Mouse (Mus musculus) embryonic facial prominence, embryonic 14.5 days (tissue): ENCODE data around the gene Safb2. TPM values are rescaled to one million over a fixed set of nuclear protein-coding genes. Genes with fewer than 3 reads are reported as not detected.
A peak's percentile ranks its signal among the peaks of the same experiment; 100 is the strongest.

Experiments
- ATAC-seq: fragments of 200-750 bp; cut with Nextera tagmentation; 2 replicates; pipeline ENCODE4 v1.8.0; 2017; ENCODE audit warnings: low read depth, moderate number of reproducible peaks, moderate TSS enrichment
- DNase-seq: peaks from one replicate; pipeline ENCODE4 v3.0.0-alpha.2; 2015; ENCODE audit warnings: low spot score
- H3K27ac ChIP-seq: fragments of 300-500 bp; sonication (generic); replicated peaks from 2 replicates; pipeline ENCODE4 v1.5.1; 2014; ENCODE audit warnings: low read depth, mild to moderate bottlenecking, low read length, moderate library complexity
- H3K27me3 ChIP-seq: fragments of 300-500 bp; sonication (generic); replicated peaks from 2 replicates; pipeline ENCODE4 v1.6.1; 2014; ENCODE audit warnings: low read length; ENCODE audit not compliant: control insufficient read depth, insufficient read depth
- H3K36me3 ChIP-seq: fragments of 300-500 bp; sonication (generic); 2 replicates; pipeline ENCODE4 v1.6.1; 2014; ENCODE audit warnings: low read length, mixed read lengths; ENCODE audit not compliant: control insufficient read depth, insufficient read depth
- H3K4me1 ChIP-seq: fragments of 300-500 bp; sonication (generic); 2 replicates; pipeline ENCODE4 v1.6.1; 2014; ENCODE audit warnings: antibody characterized with exemption, low read length; ENCODE audit not compliant: control insufficient read depth, insufficient read depth
- H3K4me2 ChIP-seq: fragments of 300-500 bp; sonication (generic); 2 replicates; pipeline ENCODE4 v1.6.1; 2014; ENCODE audit warnings: low read depth, mild to moderate bottlenecking, low read length, moderate library complexity, mixed read lengths
- H3K4me3 ChIP-seq: fragments of 300-500 bp; sonication (generic); 2 replicates; pipeline ENCODE4 v1.5.1; 2014; ENCODE audit warnings: low read depth, mild to moderate bottlenecking, low read length
- H3K9ac ChIP-seq: fragments of 300-500 bp; sonication (generic); 2 replicates; pipeline ENCODE4 v1.6.1; 2014; ENCODE audit warnings: low read depth, mild to moderate bottlenecking, low read length, moderate library complexity, mixed read lengths
- H3K9me3 ChIP-seq: fragments of 300-500 bp; sonication (generic); 2 replicates; pipeline ENCODE4 v1.6.1; 2016; ENCODE audit warnings: low read length; ENCODE audit not compliant: control insufficient read depth
- WGBS: fragments of 180-500 bp; shearing (Covaris S2); extraction: QIAGEN DNeasy Blood & Tissue Kit; methylation state at CpG from one replicate; pipeline ENCODE4 v1.1.7; 2014; 5-methylcytosine and 5-hydroxymethylcytosine counted together
- polyA plus RNA-seq: library from polyadenylated mRNA; unstranded; fragments of >200 nt; fragmentation: Nextera tagmentation; extraction: Ambion mirVana; gene quantifications from 2 replicates; pipeline ENCODE4 v1.2.1, GENCODE M21; 2014

The Safb2 gene
- polyA plus RNA-seq, 1 experiment from 2014 or later = 50.2 TPM

- DNase-seq (no peak), ATAC-seq (no peak)
- H3K9me3 ChIP-seq = no peaks in the 10 kb centered on the region
- H3K9ac ChIP-seq = 0 out of 2 replicates have a peak overlapping the region, but pooled peaks have one; percentile 14
- H3K4me1 ChIP-seq = peaks cover 8% of the 10 kb centered on the region; the same call in 1 of the 2 replicates
- peaks cover 81% of the 10 kb centered on the region for H3K36me3 ChIP-seq
- no peaks in the 10 kb centered on the region for H3K27me3 ChIP-seq
- WGBS = 88% methylated on average over 9 of the region's 9 CpGs
- H3K27ac ChIP-seq = no peak overlapping the region
- no peak overlapping the region for H3K4me3 ChIP-seq
- H3K4me2 ChIP-seq = no peak overlapping the region
Observed at GRCm38 (mm10) chr17:56604070-56604380, 19.6 kb upstream of the Safb2 start.

- no peak overlapping the region for H3K4me2 ChIP-seq
- H3K4me3 ChIP-seq = no peak overlapping the region
- 94% methylated on average over 28 of the region's 28 CpGs for WGBS
- no peaks in the 10 kb centered on the region for H3K9me3 ChIP-seq
- H3K36me3 ChIP-seq = peaks cover 81% of the 10 kb centered on the region
- no peak for ATAC-seq
- DNase-seq = no peak
- no peak overlapping the region for H3K27ac ChIP-seq
- 0 out of 2 replicates have a peak overlapping the region, but pooled peaks have one; percentile 14 for H3K9ac ChIP-seq
- H3K27me3 ChIP-seq = no peaks in the 10 kb centered on the region
- 0 out of 2 replicates have a peak, but pooled peaks cover 2% of the 10 kb centered on the region for H3K4me1 ChIP-seq
Observed at GRCm38 (mm10) chr17:56603186-56604069, 19.0 kb upstream of the Safb2 start.

- Histone ChIP-seq H3K4me3 (no peak overlapping the region), H3K9ac (no peak overlapping the region), H3K27me3 (no peaks in the 10 kb centered on the region), H3K36me3 (peaks cover 96% of the 10 kb centered on the region), H3K4me1 (no peaks in the 10 kb centered on the region), H3K27ac (no peak overlapping the region), H3K4me2 (no peak overlapping the region), H3K9me3 (no peaks in the 10 kb centered on the region)
- 84% methylated on average over 8 of the region's 8 CpGs for WGBS
- ATAC-seq = peak; percentile 86
- peak; percentile 82 for DNase-seq
Observed at GRCm38 (mm10) chr17:56593527-56594271, 9.3 kb upstream of the Safb2 start.

- Histone ChIP-seq H3K4me3 (no peak overlapping the region), H3K9me3 (no peaks in the 10 kb centered on the region), H3K27me3 (no peaks in the 10 kb centered on the region), H3K36me3 (peaks cover 99% of the 10 kb centered on the region), H3K9ac (no peak overlapping the region), H3K4me1 (no peaks in the 10 kb centered on the region), H3K27ac (no peak overlapping the region), H3K4me2 (no peak overlapping the region)
- ATAC-seq (no peak), DNase-seq (no peak)
Observed at GRCm38 (mm10) chr17:56592553-56592952, 8.2 kb upstream of the Safb2 start.

GRCm38 (mm10) chr17:56588921-56589320 is 4.5 kb upstream of the Safb2 start:
- Histone ChIP-seq H3K36me3 (peaks cover 79% of the 10 kb centered on the region), H3K9me3 (no peaks in the 10 kb centered on the region), H3K9ac (no peak overlapping the region), H3K27ac (no peak overlapping the region), H3K4me1 (peaks cover 12% of the 10 kb centered on the region), H3K4me3 (no peak overlapping the region), H3K27me3 (no peaks in the 10 kb centered on the region), H3K4me2 (no peak overlapping the region)
- no peak for DNase-seq
- WGBS = 95% methylated on average over 4 of the region's 4 CpGs
- ATAC-seq = no peak

- Histone ChIP-seq H3K4me1 (peaks cover 18% of the 10 kb centered on the region), H3K4me2 (no peak overlapping the region), H3K27me3 (no peaks in the 10 kb centered on the region), H3K36me3 (peaks cover 69% of the 10 kb centered on the region), H3K27ac (no peak overlapping the region), H3K9ac (no peak overlapping the region), H3K9me3 (no peaks in the 10 kb centered on the region), H3K4me3 (no peak overlapping the region)
- peak; percentile 40 for DNase-seq
- 75% methylated on average over 1 of the region's 1 CpGs for WGBS
- no peak for ATAC-seq
Observed at GRCm38 (mm10) chr17:56587773-56588172, 3.4 kb upstream of the Safb2 start.

- Histone ChIP-seq H3K9ac (peak overlapping the region; percentile 91), H3K4me1 (peaks cover 22% of the 10 kb centered on the region), H3K9me3 (no peaks in the 10 kb centered on the region), H3K27ac (peak overlapping the region; percentile 95), H3K27me3 (no peaks in the 10 kb centered on the region), H3K36me3 (peaks cover 69% of the 10 kb centered on the region), H3K4me2 (peak overlapping the region; percentile 95), H3K4me3 (peak overlapping the region; percentile 63)
- WGBS = under 1% methylated on average over 46 of the region's 61 CpGs
- DNase-seq = peak; percentile 40
- no peak for ATAC-seq
Observed at GRCm38 (mm10) chr17:56585171-56585821, 911 bp upstream of the Safb2 start.

GRCm38 (mm10) chr17:56583611-56584256 is 651 bp downstream of the Safb2 start:
- H3K36me3 ChIP-seq = peaks cover 69% of the 10 kb centered on the region
- 4% methylated on average over 20 of the region's 33 CpGs for whole genome bisulfite sequencing
- DNase-seq = peak; percentile 32

More at GRCm38 (mm10) chr17:56583611-56584256, 651 bp downstream of the Safb2 start:
- H3K4me2 ChIP-seq = peak overlapping the region; percentile 95
- H3K9me3 ChIP-seq = no peaks in the 10 kb centered on the region
- peak overlapping the region; percentile 90 for H3K9ac ChIP-seq
- no peak; the same call in 1 of the 2 replicates for ATAC-seq
- peaks cover 22% of the 10 kb centered on the region for H3K4me1 ChIP-seq
- peak overlapping the region; percentile 95 for H3K27ac ChIP-seq
- peak overlapping the region; percentile 92 for H3K4me3 ChIP-seq
- H3K27me3 ChIP-seq = no peaks in the 10 kb centered on the region
